Comparison of ENCODE assay signal across 24 mouse cellular contexts in the genomic region with DNA sequence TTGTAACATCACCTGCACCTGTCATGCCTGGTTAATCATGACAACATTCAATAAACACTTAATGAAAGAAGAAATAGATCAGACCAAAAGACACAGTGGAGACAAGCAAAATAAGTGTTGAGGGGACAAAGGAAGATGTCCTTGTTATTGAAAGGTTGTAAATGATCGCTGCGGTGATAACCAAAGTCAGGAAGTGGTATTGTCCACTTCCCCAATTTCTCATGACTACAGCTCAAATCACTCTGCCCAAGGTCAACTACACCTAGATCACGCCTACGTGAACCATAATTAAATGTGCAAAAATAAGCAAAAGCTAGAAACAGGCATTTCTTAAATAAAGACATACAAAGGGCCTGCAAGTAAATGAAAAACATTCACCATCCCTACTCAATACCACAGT. TPM values are rescaled to one million over a fixed set of nuclear protein-coding genes. Genes with fewer than 3 reads are reported as not detected.
"Had no signal": no experiment of that assay in that cellular context is flagged by ENCODE, and none has a peak within 500 bp of the region (broad histone marks: within the 10 kb centered on the region; RNA-seq: fewer than 3 reads in every experiment).

No protein-coding gene starts in this region.

- ATAC-seq: inflammation-experienced regulatory T-cells, adult 6 months; intestine, embryonic 15.5 days; intestine, postnatal 0 days; liver, embryonic 12.5 days had no signal

- DNase-seq: gastrocnemius, adult 2 months; gastrocnemius, postnatal 10 days; gastrocnemius, postnatal 25 days; heart, adult 2 months; heart, postnatal 10 days; heart, postnatal 4 days; kidney, adult 18-20 months; kidney, adult 8-10 months; kidney, postnatal 10 days; kidney, postnatal 25 days; kidney, postnatal 4 days; left cerebral cortex, postnatal 4 days had no signal

RNA-seq across cellular contexts. Expression of a gene that starts 24.0 kb away (rescaled TPM):
- total RNA-seq: gastrocnemius, adult 2 months; gastrocnemius, postnatal 10 days; gastrocnemius, postnatal 25 days; gastrocnemius, postnatal 4 days; heart, adult 2 months; heart, postnatal 10 days; heart, postnatal 25 days; heart, postnatal 4 days; layer of hippocampus, adult 2 months; layer of hippocampus, postnatal 10 days; layer of hippocampus, postnatal 25 days; left cerebral cortex, adult 2 months; left cerebral cortex, postnatal 14 days; left cerebral cortex, postnatal 4 days; liver, adult 2 months had no signal

RNA-seq across cellular contexts. Expression of a gene that starts 44.2 kb away (rescaled TPM):
- total RNA-seq: gastrocnemius, adult 2 months; gastrocnemius, postnatal 10 days; gastrocnemius, postnatal 25 days; gastrocnemius, postnatal 4 days; heart, adult 2 months; heart, postnatal 10 days; heart, postnatal 25 days; heart, postnatal 4 days; layer of hippocampus, adult 2 months; layer of hippocampus, postnatal 25 days; left cerebral cortex, adult 2 months; left cerebral cortex, postnatal 14 days; left cerebral cortex, postnatal 4 days; liver, adult 2 months had no signal
